Mouse (Mus musculus) liver, embryonic 14.5 days (tissue): ENCODE measurements at regions not wholly inside any gene's neighbourhood (a gene's known extent, or its start where the extent isn't known, plus 50 kb on each side); places are given as distances from the start of the nearest gene placed in this dataset.
A peak's percentile ranks its signal among the peaks of the same experiment; 100 is the strongest.

Source experiments
- CTCF ChIP-seq: IDR thresholded peaks from 2 replicates; pipeline ENCODE4 v1.5.1; 2016; ENCODE audit warnings: antibody characterized with exemption, low read depth, control low read depth
- EP300 ChIP-seq: IDR thresholded peaks from 2 replicates; pipeline ENCODE4 v1.6.1; 2016; ENCODE audit warnings: antibody characterized with exemption, low read depth

- TF ChIP-seq EP300 (no peak), CTCF (peak; percentile 48)
Measured at GRCm38 (mm10) chr3:144362472-144362871, 157.5 kb upstream of the Lmo4 start.
